In the genomic region with DNA sequence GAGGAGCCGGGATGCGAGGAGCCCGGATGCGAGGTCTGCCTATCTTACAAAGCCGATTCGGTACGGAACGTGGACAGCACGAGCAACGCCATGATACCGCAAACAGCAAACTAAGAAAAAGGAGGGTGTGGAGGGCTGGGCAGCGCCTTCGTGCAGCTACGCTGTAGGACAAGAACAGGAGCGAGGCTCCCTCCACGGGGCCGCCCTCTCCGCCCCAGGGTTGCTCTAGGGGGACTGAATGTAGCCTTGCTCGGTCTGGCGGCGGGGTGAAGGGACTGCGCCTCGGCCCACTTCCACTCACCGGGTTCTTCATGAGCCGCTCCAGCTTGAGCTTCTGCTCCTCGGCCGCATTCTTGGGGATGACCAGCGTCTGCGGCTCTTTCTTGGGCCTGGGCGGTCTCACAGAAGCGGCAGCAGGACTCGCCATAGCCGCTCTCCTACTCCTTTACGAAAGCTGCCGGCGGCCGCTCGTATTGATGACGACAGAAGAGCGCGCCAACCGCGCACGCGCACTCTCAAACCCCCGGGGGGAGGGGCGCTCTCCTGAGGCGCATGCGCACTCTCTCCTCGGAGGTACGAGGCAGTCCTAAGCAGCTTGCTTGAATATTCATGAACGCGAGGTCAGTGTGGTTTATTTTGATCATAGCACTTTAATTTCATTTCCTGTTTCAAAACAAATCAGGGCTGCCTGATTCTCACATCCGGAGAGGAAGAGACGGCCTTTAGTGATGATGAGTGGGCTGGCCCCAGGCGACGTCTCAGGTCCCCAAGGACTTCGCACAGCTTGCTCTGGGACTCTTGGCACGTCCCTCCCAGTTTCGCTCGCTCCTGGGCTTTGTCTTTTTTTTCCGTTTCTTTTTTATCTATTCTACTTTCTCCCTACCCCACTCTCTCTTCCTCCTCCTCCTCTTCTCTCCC, we compare ENCODE assay signal across 8 mouse cellular contexts. TPM values are rescaled to one million over a fixed set of nuclear protein-coding genes. Genes with fewer than 3 reads are reported as not detected.
DNase-seq lines count a peak whose midpoint lies in the region; ATAC-seq lines count a peak whose summit lies in the region.

TSS of gene Prkrip1 (minus strand) at position 490 of the 918 bp plus-strand sequence.

- intact Hi-C loops in gastrocnemius, postnatal 14 days (cut with DNase I; ENCODE audit: low total_unique reads), result no loop called here
- intact Hi-C loops in left cerebral cortex, postnatal 10 days (cut with DNase I), result no loop called here

- peak; percentile 99 for ATAC-seq in inflammation-experienced regulatory T-cells, adult 6 months
- ATAC-seq in megakaryocyte-erythroid progenitor cell, adult 5-6 weeks (replicated peaks; ENCODE audit: low FRiP score, low TSS enrichment, poor library complexity, severe bottlenecking), result peak; percentile 77

- DNase-seq in adrenal gland, adult (ENCODE audit: inconsistent age in 2 of 2, low spot score in 1 of 2), result peak; percentile 95 to 98
- DNase-seq in embryo, embryonic 10.5 days (ENCODE audit: low spot score), result peak; percentile 98
- peak; percentile 91 for DNase-seq in gastrocnemius, postnatal 14 days
- DNase-seq in left cerebral cortex, postnatal 10 days (ENCODE audit: extremely low spot score in 1 of 2, low spot score in 2 of 2), result peak; percentile 93 to 94
- peak; percentile 91 for DNase-seq in right cerebral cortex, postnatal 25 days
- DNase-seq in urinary bladder, postnatal 4 days (ENCODE audit: low spot score in 2 of 2), result peak; percentile 90 to 92

RNA-seq across cellular contexts. Expression of gene Prkrip1, which starts in this region (rescaled TPM):
- 10 to 100 TPM; 24.2 to 25.1 TPM for total RNA-seq in gastrocnemius, postnatal 14 days (2021)
- 10 to 100 TPM; 40.9 to 48.3 (median 45.5) TPM for polyA plus RNA-seq in inflammation-experienced regulatory T-cells, adult 6 months (2017; shearing (Covaris generic))
- total RNA-seq in left cerebral cortex, postnatal 10 days (2021), result 10 to 100 TPM; 41.2 to 42.4 TPM
- 24.2 and 32.6 TPM in 2 replicates for total RNA-seq in megakaryocyte-erythroid progenitor cell, adult 5-6 weeks (2014; fragmentation: Nextera tagmentation)
- 67.4 and 131 TPM in 2 replicates for total RNA-seq in megakaryocyte-erythroid progenitor cell, adult 5-6 weeks (2017)

Comparison
In these comparisons a context has a peak if more than half of its experiments do, and no peak if none do; other contexts are left out.
1. Peak in every context shown above with its lines: DNase-seq and ATAC-seq.